Mouse (Mus musculus) v-Abl transformed pro-B cells (cell line): ENCODE measurements around the gene Hbp1.

Source experiments
- in situ Hi-C, 2 experiments: fragments of 400-800 bp; cut with MboI; formaldehyde crosslinking; loops; one replicate each; pipeline ENCODE4 v1.15.1; 2025; ENCODE audit not compliant: unreplicated experiment in 2 of 2

Gene Hbp1

DNA sequence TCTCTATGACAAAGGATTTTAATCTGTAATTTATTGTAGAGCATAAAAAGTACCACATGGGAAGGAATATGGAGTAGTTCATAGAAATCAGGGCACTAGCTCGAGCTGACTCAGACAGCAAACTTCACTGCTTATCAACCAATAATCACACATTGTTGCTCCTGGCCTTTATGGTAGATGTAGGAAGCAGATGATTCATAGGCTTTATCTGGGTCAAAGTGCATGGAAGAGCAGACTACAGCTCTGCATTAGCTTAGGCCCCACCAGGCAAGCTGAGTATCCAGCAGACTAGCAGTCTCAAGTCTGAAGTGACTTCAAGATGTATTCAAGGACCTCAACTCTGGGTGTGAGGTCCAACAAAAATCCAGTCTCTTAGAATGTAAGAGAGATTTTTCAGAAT, 67.6 kb downstream of the Hbp1 start:
- in situ Hi-C loops = no loop called here

DNA sequence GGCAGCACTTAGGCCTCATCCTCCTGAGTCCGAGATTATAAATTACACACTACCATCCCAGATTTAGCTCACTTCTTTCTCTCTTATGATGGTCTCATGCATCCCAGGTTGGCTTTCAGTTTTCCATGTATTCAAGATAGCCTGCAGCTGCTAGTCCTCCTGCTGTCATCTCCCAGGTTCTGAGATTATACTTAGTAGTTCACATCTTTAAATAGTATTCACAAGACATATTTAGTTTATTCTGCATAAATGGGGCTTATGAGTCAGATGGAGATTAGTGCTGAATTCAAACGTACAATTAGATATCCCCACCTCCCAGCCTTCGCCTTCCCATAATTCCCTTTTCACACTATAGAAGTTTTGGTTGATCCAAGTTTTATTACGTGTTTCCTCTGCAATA, 73.6 kb downstream of the Hbp1 start:
- in situ Hi-C loops = no loop called here
